Mouse (Mus musculus): ENCODE measurements around the gene Trmt13. TPM values are rescaled to one million over a fixed set of nuclear protein-coding genes. Genes with fewer than 3 reads are reported as not detected.
"Not testable (repeated sequence)": the region's sequence is repeated elsewhere in the genome, so short reads cannot be mapped to it uniquely, and the experiment has no call there.

Gene Trmt13
- polyA plus RNA-seq, 1 experiment from 2014 or later = 28.4 TPM

DNA sequence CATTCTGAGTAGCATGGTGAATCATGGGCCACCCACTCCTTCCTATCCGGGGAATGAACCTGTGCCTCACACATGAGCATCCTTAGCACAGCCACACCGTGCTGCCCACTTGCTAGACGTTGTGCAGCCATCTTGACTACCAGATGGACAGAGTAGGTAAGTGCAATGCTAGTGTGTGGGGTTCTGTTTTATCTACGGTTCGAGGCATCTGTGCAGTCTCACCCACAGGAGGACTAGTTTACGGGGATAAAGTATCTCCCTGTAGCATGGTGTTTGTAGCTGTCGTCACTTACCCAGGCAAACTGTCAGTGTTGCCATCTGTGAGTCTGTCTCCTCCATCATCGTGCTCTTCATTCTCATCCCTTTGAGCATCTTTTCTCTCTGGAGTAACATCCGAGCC is 32.2 kb downstream of the Trmt13 start:
- Histone ChIP-seq H3K27me3 (replicated peaks) (no peaks in the 10 kb centered on the region), H3K9me3 (no peaks in the 10 kb centered on the region), H3K4me2 (no peak overlapping the region), H3K9ac (no peak overlapping the region), H3K27ac (no peak overlapping the region), H3K4me1 (no peaks in the 10 kb centered on the region), H3K36me3 (peaks cover 36% of the 10 kb centered on the region), H3K4me3 (replicated peaks) (no peak overlapping the region)
- 95% methylated on average over 9 of the region's 9 CpGs for WGBS
- no peak for ATAC-seq (ENCODE audit: insufficient read depth, low FRiP score, low read depth)

DNA sequence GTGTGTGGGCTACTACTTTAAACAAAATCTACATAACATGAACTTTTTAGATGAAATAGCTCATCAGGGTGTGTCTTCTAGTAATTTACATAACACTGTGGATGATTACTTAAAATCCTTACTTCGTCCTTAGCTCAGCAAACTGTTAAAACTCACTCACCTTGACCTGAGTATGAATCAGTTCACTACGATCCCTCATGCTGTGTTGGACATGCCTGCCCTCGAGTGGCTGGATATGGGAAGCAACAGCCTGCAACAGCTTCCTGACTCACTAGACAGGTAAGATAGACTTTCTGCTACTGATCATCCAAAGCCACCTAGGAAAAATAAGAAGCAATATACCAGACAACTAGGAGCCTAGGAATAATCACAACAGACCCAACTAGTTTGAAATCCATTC is 37.1 kb downstream of the Trmt13 start:
- Histone ChIP-seq H3K27ac (no peak overlapping the region), H3K4me3 (replicated peaks) (no peak overlapping the region), H3K27me3 (replicated peaks) (no peaks in the 10 kb centered on the region), H3K9ac (no peak overlapping the region), H3K36me3 (peaks cover 12% of the 10 kb centered on the region), H3K4me2 (no peak overlapping the region), H3K4me1 (no peaks in the 10 kb centered on the region), H3K9me3 (no peaks in the 10 kb centered on the region)
- 52% methylated on average over 3 of the region's 3 CpGs for WGBS
- ATAC-seq (ENCODE audit: insufficient read depth, low FRiP score, low read depth) = no peak

DNA sequence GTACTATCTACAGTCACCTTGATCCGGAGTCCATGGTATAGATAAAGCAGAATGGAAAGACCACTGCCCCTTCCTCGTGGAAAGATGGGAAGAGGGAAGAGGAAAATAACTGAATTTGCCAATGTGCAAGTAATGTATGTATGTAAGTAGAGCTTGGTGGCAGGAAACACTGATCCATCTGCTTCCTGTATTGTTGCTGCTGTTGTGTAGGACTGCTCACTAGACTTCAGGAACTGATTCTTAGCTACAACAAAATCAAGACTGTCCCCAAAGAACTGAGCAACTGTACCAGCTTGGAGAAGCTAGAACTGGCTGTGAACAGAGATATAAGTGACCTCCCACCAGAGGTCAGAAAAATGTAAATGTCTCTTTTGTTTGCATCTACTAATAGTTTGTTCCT is 43.8 kb downstream of the Trmt13 start:
- Histone ChIP-seq H3K36me3 (no peaks in the 10 kb centered on the region), H3K27me3 (replicated peaks) (no peaks in the 10 kb centered on the region), H3K9me3 (no peaks in the 10 kb centered on the region), H3K4me2 (no peak overlapping the region), H3K27ac (no peak overlapping the region), H3K4me1 (no peaks in the 10 kb centered on the region), H3K9ac (no peak overlapping the region), H3K4me3 (replicated peaks) (no peak overlapping the region)
- ATAC-seq (ENCODE audit: insufficient read depth, low FRiP score, low read depth) = no peak
- WGBS = 63% methylated on average over 2 of the region's 2 CpGs

DNA sequence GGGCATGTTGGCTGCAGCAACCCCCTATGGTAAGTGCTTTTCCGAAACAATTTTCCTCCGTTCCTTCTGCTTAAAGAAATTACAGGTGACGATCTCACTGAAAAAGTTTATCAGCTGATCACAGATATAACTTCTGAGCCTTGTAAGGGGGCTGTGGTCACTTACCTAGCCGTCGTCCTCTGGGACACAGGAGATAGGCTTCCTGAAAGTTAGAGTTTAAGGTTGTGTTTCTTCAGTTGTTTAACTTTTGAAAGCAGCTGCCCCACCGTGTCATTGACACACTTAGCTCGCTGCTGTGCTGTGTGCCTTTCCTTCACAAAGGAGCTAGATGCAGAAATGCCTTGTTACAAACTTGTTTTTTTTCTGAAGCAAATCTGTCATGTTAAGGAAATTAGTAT is 51.3 kb downstream of the Trmt13 start:
- H3K27me3 ChIP-seq (replicated peaks) = no peaks in the 10 kb centered on the region
- 54% methylated on average over 7 of the region's 7 CpGs for WGBS
- no peaks in the 10 kb centered on the region for H3K9me3 ChIP-seq
- no peaks in the 10 kb centered on the region for H3K36me3 ChIP-seq
- H3K4me1 ChIP-seq = no peaks in the 10 kb centered on the region
- 0 out of 2 replicates have a peak overlapping the region, but pooled peaks have one; percentile 13 for H3K27ac ChIP-seq
- peak overlapping the region; percentile 14 for H3K4me2 ChIP-seq
- peak; percentile 5; the same call in 1 of the 2 replicates for ATAC-seq (ENCODE audit: insufficient read depth, low FRiP score, low read depth)
- H3K9ac ChIP-seq = no peak overlapping the region
- no peak overlapping the region; the same call in 1 of the 2 replicates for H3K4me3 ChIP-seq (replicated peaks)

DNA sequence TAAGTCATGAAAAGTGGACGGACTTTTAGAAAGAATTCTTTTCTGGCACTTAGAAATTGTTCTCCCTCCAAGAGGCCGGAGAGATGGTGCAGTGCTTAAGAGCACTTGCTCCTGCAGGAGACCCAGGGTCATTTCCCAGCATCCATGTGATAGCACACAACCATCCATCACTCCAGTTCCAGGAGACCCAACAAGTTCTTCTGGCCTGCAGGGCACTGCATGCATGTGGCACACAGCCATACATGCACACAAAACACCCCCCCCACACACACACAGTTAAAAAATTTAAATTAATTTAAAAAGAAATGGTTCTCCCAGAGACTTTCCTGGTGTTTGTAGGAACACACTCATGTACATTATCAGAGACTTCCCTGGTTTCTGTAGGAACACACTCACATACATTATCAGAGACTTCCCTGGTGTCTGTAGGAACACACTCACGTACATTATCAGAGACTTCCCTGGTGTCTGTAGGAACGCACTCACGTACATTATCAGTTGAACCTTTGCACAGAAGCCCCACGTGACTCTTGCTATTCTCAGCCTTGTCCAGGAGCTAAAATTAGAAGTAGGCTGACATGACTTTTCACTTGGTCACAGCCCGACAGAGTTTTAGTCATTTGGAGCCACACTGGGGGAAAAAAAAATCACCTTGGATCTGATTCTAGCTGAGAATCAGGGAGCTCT is 51.8 kb downstream of the Trmt13 start, which contains the start of gene Lrrc39:
Lrrc39 (plus strand) TSS at position 566 of the 687 bp plus-strand sequence.
- H3K9me3 ChIP-seq = no peaks in the 10 kb centered on the region
- no peak within 1 kb of the TSS; the same call in 1 of the 2 replicates for H3K4me3 ChIP-seq (replicated peaks)
- no peaks in the 10 kb centered on the region for H3K27me3 ChIP-seq (replicated peaks)
- H3K36me3 ChIP-seq = no peaks in the 10 kb centered on the region
- 42% methylated on average over 7 of the region's 7 CpGs for WGBS
- ATAC-seq (ENCODE audit: insufficient read depth, low FRiP score, low read depth) = peak; percentile 97
- H3K9ac ChIP-seq = no peak within 1 kb of the TSS
- peak within 1 kb of the TSS; percentile 14 for H3K4me2 ChIP-seq
- H3K4me1 ChIP-seq = no peaks in the 10 kb centered on the region
- 0 out of 2 replicates have a peak within 1 kb of the TSS, but pooled peaks have one; percentile 13 for H3K27ac ChIP-seq

GRCm38 (mm10) chr3:116561315-116561714 is 53.1 kb downstream of the Trmt13 start:
- H3K36me3 ChIP-seq; H3K27me3 ChIP-seq (replicated peaks); H3K9me3 ChIP-seq; H3K9ac ChIP-seq; H3K27ac ChIP-seq; H3K4me3 ChIP-seq (replicated peaks); ATAC-seq (ENCODE audit: insufficient read depth, low FRiP score, low read depth); H3K4me2 ChIP-seq; H3K4me1 ChIP-seq: not testable (repeated sequence)
- WGBS = 91% methylated on average over 14 of the region's 14 CpGs

- no peak for ATAC-seq (ENCODE audit: insufficient read depth, low FRiP score, low read depth)
- no peaks in the 10 kb centered on the region for H3K27me3 ChIP-seq (replicated peaks)
- 89% methylated on average over 5 of the region's 5 CpGs for WGBS
These were observed 63.0 kb downstream of the Trmt13 start for GRCm38 (mm10) chr3:116551362-116551761.

GRCm38 (mm10) chr3:116547430-116547829 is 67.0 kb downstream of the Trmt13 start:
- no peak overlapping the region for H3K4me2 ChIP-seq
- H3K27ac ChIP-seq = no peak overlapping the region
- no peak overlapping the region for H3K4me3 ChIP-seq (replicated peaks)
- WGBS = 78% methylated on average over 5 of the region's 5 CpGs
- ATAC-seq (ENCODE audit: insufficient read depth, low FRiP score, low read depth) = no peak
- H3K4me1 ChIP-seq = no peaks in the 10 kb centered on the region
- H3K9ac ChIP-seq = no peak overlapping the region
- H3K9me3 ChIP-seq = no peaks in the 10 kb centered on the region
- peaks cover 17% of the 10 kb centered on the region; the same call in 1 of the 2 replicates for H3K36me3 ChIP-seq
- no peaks in the 10 kb centered on the region for H3K27me3 ChIP-seq (replicated peaks)

More at GRCm38 (mm10) chr3:116551362-116551761, 63.0 kb downstream of the Trmt13 start:
- Histone ChIP-seq H3K4me2 (no peak overlapping the region), H3K9ac (no peak overlapping the region), H3K4me3 (replicated peaks) (no peak overlapping the region), H3K27ac (no peak overlapping the region), H3K9me3 (no peaks in the 10 kb centered on the region), H3K4me1 (no peaks in the 10 kb centered on the region), H3K36me3 (peaks cover 9% of the 10 kb centered on the region; the same call in 1 of the 2 replicates)

- Histone ChIP-seq H3K27ac (no peak overlapping the region), H3K27me3 (replicated peaks) (no peaks in the 10 kb centered on the region), H3K9me3 (no peaks in the 10 kb centered on the region), H3K4me2 (no peak overlapping the region), H3K9ac (no peak overlapping the region), H3K36me3 (peaks cover 20% of the 10 kb centered on the region), H3K4me1 (no peaks in the 10 kb centered on the region), H3K4me3 (replicated peaks) (no peak overlapping the region)
- WGBS = 73% methylated on average over 3 of the region's 3 CpGs
- ATAC-seq (ENCODE audit: insufficient read depth, low FRiP score, low read depth) = no peak
These were observed 71.9 kb downstream of the Trmt13 start for GRCm38 (mm10) chr3:116542532-116542931.

GRCm38 (mm10) chr3:116542070-116542469 is 72.3 kb downstream of the Trmt13 start:
- ATAC-seq (ENCODE audit: insufficient read depth, low FRiP score, low read depth) = no peak
- Histone ChIP-seq H3K27ac (no peak overlapping the region), H3K9me3 (no peaks in the 10 kb centered on the region), H3K9ac (no peak overlapping the region), H3K27me3 (replicated peaks) (no peaks in the 10 kb centered on the region), H3K4me3 (replicated peaks) (no peak overlapping the region), H3K36me3 (peaks cover 20% of the 10 kb centered on the region), H3K4me1 (no peaks in the 10 kb centered on the region), H3K4me2 (no peak overlapping the region)
- WGBS = 77% methylated on average over 2 of the region's 2 CpGs

- H3K4me3 ChIP-seq (replicated peaks) = no peak overlapping the region
- no peak overlapping the region for H3K4me2 ChIP-seq
- no peaks in the 10 kb centered on the region for H3K9me3 ChIP-seq
- no peak for ATAC-seq (ENCODE audit: insufficient read depth, low FRiP score, low read depth)
- no peaks in the 10 kb centered on the region for H3K27me3 ChIP-seq (replicated peaks)
- H3K9ac ChIP-seq = no peak overlapping the region
- H3K27ac ChIP-seq = no peak overlapping the region
- H3K4me1 ChIP-seq = no peaks in the 10 kb centered on the region
- 63% methylated on average over 6 of the region's 6 CpGs for WGBS
- H3K36me3 ChIP-seq = peaks cover 22% of the 10 kb centered on the region
These were observed 77.2 kb downstream of the Trmt13 start for GRCm38 (mm10) chr3:116537200-116537573.

DNA sequence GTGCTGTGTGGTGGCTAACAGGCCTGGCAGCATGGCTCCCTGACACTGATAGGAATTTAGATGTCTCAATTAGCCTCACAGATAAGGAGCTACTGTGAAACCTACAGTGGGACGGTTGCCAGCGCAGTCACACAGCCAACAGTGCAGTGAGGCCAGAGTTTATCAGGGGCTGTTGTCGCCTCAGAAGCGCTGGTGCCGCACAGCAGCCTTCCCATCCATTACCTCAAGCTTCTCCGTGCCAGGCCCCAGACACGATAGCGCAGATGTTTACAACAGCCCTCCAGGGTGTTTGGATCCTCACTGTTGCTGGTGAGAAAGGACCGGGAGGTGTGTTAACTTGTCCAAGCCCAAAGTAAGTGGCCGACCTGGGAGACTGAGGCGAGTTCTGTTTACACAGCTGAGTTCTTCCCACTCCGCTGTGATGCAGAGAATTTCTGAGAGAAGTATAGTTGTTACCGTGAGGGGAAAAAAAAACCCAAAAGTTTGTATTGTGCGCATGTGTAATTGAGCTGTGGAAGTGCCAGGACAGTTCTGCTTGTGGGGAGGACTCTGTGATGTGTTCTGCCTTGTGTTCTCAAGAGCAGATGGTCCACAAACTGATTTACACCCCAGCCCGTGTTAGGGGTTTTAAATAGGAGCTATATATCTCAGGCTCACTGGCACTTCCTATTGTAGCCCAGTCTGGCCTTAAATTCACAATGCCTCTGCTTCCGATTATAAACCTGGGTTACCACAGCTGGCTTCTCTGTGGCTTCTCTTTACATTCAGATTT is 77.8 kb downstream of the Trmt13 start:
- 39% methylated on average over 16 of the region's 16 CpGs for WGBS
- peak; percentile 78 for ATAC-seq (ENCODE audit: insufficient read depth, low FRiP score, low read depth)
- peaks cover 21% of the 10 kb centered on the region for H3K36me3 ChIP-seq
- H3K9me3 ChIP-seq = no peaks in the 10 kb centered on the region
- peak overlapping the region; percentile 51; the same call in 1 of the 2 replicates for H3K27ac ChIP-seq
- H3K4me3 ChIP-seq (replicated peaks) = no peak overlapping the region
- no peaks in the 10 kb centered on the region for H3K4me1 ChIP-seq
- no peak overlapping the region for H3K4me2 ChIP-seq
- H3K27me3 ChIP-seq (replicated peaks) = no peaks in the 10 kb centered on the region
- no peak overlapping the region for H3K9ac ChIP-seq
